Mouse (Mus musculus): ENCODE measurements around the gene Mzf1.

GRCm38 (mm10) chr7:13042511-13042910 lies 12.1 kb downstream of the Mzf1 start:
- TF ChIP-seq CTCF (IDR thresholded peaks at IDR 0.05): no peak
- TF ChIP-seq EP300 (IDR thresholded peaks at IDR 0.05): no peak
